Mouse (Mus musculus): Measurements from ENCODE around the gene A4gnt. TPM values are rescaled to one million over a fixed set of nuclear protein-coding genes. Genes with fewer than 3 reads are reported as not detected.

Gene A4gnt
- total and polyA plus RNA-seq, 3 experiments: 0.16 TPM; not detected in 2

DNA sequence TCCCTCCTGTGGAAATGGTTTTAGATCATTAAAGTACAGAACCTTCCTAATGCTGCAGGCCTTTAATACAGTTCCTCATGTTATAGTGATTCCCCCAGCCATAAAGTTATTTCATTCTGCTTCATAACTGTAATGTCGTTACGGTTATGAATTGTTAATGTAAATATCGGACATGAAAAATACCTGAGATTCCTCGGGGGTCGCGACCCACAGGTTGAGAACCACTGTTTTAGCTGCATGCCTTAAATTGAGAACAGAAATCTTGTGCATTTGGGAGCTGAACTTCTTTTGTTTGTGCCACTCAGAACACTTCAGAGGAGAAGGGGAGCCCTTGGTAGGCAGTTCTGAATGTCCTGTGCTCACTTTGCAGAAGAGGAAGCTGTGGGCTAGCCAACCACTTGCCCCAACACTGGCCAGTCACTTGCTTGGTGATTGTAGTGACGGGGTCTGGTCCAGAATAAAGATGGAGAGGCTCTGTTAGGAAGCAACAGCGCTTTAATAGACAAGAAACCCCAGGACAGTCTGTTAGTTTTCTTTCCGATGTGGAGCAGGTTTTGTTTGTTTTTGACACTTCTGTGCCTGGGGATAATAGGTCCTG, 18.3 kb downstream of the A4gnt start:
- no peak for TF ChIP-seq TAL1 (conservative IDR thresholded peaks at IDR 0.05; ENCODE audit: low read depth, low read length)
- TF ChIP-seq GATA1 (IDR thresholded peaks at IDR 0.05; ENCODE audit: borderline replicate concordance, low read length): no peak
- no peak for TF ChIP-seq GATA2 (IDR thresholded peaks at IDR 0.05; ENCODE audit: borderline replicate concordance, low read depth, low read length)
- no peak for TF ChIP-seq POLR2AphosphoS5 (IDR thresholded peaks at IDR 0.05; ENCODE audit: insufficient replicate concordance, low read depth, low read length)
- TF ChIP-seq CTCF (IDR thresholded peaks at IDR 0.05; ENCODE audit: low read depth, low read length): no peak
- H3K27me3 ChIP-seq (ENCODE audit: insufficient read depth, low read length): peaks cover 4% of the 10 kb centered on the region; the same call in 1 of the 2 replicates
- H3K36me3 ChIP-seq (replicated peaks): no peaks in the 10 kb centered on the region
- DNase-seq (ENCODE audit: low spot score): no peak
- H3K4me3 ChIP-seq (ENCODE audit: low read depth, low read length): no peak overlapping the region
- H3K4me1 ChIP-seq (ENCODE audit: insufficient read depth, low read depth, low read length): no peaks in the 10 kb centered on the region
- no peaks in the 10 kb centered on the region for H3K9me3 ChIP-seq (replicated peaks)
- no peak for ATAC-seq (ENCODE audit: extremely low read depth, insufficient number of reproducible peaks, low FRiP score, poor library complexity, severe bottlenecking)

DNA sequence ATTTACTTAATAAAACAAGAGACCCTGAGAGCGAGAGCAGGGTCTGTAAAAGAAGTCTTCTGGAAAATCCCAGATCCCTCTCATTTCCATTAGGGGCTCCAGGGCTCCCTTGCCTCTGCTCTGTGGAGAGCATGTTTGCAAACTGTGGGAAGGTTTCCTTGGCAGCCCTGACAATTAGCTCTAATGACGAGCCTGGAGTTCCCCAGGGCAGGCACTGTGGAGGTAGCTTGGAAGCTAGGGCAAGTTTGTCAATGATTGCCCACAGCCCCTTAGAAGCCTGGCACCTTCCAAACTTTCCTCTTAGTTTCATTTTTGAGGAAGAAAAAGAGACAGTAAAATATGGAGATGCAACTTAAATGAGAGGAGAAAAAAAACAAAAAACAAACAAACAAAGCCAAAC, 19.5 kb downstream of the A4gnt start:
- no peak for ATAC-seq (ENCODE audit: extremely low read depth, insufficient number of reproducible peaks, low FRiP score, poor library complexity, severe bottlenecking)
- no peak for DNase-seq (ENCODE audit: low spot score)
- no peak for TF ChIP-seq TAL1 (conservative IDR thresholded peaks at IDR 0.05; ENCODE audit: low read depth, low read length)
- no peaks in the 10 kb centered on the region for H3K36me3 ChIP-seq (replicated peaks)
- H3K9me3 ChIP-seq (replicated peaks): no peaks in the 10 kb centered on the region
- H3K4me3 ChIP-seq (ENCODE audit: low read depth, low read length): no peak overlapping the region
- H3K4me1 ChIP-seq (ENCODE audit: insufficient read depth, low read depth, low read length): no peaks in the 10 kb centered on the region
- peaks cover 4% of the 10 kb centered on the region; the same call in 1 of the 2 replicates for H3K27me3 ChIP-seq (ENCODE audit: insufficient read depth, low read length)

DNA sequence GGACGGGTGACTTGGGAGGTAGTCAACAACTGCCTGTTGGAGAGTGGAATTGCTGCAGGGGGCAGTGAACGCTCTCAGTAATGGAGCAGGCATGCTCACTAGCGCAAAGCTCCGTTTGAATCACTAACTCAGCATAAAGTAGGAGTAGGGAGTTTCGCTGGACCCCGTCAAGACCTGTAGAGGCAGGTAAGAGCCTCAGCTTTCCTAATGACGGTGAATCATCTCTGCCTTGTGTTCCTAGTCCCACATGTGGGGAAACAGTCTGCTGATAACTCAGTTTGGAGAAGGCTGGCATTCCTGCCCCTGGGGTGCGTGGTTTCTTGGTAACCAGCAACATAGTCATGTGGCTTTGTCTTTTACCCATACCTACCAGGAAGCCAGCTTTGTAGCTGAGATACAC, 20.0 kb downstream of the A4gnt start:
- Histone ChIP-seq H3K9me3 (replicated peaks) (no peaks in the 10 kb centered on the region), H3K4me1 (ENCODE audit: insufficient read depth, low read depth, low read length) (no peaks in the 10 kb centered on the region), H3K36me3 (replicated peaks) (no peaks in the 10 kb centered on the region), H3K4me3 (ENCODE audit: low read depth, low read length) (no peak overlapping the region), H3K27me3 (ENCODE audit: insufficient read depth, low read length) (peaks cover 4% of the 10 kb centered on the region; the same call in 1 of the 2 replicates)
- TF ChIP-seq POLR2AphosphoS5 (IDR thresholded peaks at IDR 0.05; ENCODE audit: insufficient replicate concordance, low read depth, low read length): no peak
- no peak for TF ChIP-seq GATA2 (IDR thresholded peaks at IDR 0.05; ENCODE audit: borderline replicate concordance, low read depth, low read length)
- no peak for TF ChIP-seq GATA1 (IDR thresholded peaks at IDR 0.05; ENCODE audit: borderline replicate concordance, low read length)
- TF ChIP-seq CTCF (IDR thresholded peaks at IDR 0.05; ENCODE audit: low read depth, low read length): no peak
- no peak for TF ChIP-seq TAL1 (conservative IDR thresholded peaks at IDR 0.05; ENCODE audit: low read depth, low read length)
- ATAC-seq (ENCODE audit: extremely low read depth, insufficient number of reproducible peaks, low FRiP score, poor library complexity, severe bottlenecking): no peak
- no peak for DNase-seq (ENCODE audit: low spot score)

DNA sequence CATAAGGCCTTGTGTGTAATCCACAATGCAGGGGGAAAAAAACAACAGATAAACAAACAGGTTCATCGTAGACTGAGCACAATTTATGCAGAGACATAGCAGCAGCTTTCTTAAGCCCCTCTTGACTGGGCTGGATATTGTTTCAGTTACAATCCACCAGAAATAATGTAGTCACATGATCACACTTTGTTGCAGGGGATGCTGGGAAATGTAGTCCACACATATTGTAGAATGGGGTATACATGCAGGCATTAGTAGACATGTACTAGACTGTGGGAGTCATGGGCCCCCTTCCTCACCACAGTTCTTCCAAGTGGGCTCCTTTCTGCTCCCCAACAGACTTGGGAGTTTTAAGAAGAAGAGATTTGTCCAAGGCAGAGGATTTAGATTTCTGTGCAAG, 24.5 kb downstream of the A4gnt start:
- TF ChIP-seq POLR2AphosphoS5 (IDR thresholded peaks at IDR 0.05; ENCODE audit: insufficient replicate concordance, low read depth, low read length) (no peak), CTCF (IDR thresholded peaks at IDR 0.05; ENCODE audit: low read depth, low read length) (no peak), GATA1 (IDR thresholded peaks at IDR 0.05; ENCODE audit: borderline replicate concordance, low read length) (no peak), TAL1 (conservative IDR thresholded peaks at IDR 0.05; ENCODE audit: low read depth, low read length) (no peak), GATA2 (IDR thresholded peaks at IDR 0.05; ENCODE audit: borderline replicate concordance, low read depth, low read length) (no peak)
- DNase-seq (ENCODE audit: low spot score): no peak

DNA sequence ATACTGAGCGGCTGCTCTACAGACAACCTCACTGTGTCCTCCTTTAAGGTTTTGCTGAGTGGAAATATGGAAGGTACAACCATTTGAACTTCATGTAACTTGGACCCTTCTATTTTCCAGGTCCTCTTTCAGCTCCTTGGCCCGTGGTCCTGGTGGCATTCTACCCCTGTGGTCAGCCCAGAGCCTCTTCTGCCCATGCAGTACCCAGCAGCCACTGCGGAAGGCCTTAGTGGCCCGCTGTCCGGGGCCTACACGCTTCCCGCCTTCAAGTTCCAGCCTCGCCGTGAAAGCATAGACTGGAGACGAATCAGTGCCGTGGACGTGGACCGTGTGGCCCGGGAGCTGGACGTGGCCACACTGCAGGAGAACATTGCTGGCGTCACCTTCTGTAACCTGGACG, 24.9 kb downstream of the A4gnt start:
- Histone ChIP-seq H3K9me3 (replicated peaks) (no peaks in the 10 kb centered on the region), H3K4me1 (ENCODE audit: insufficient read depth, low read depth, low read length) (no peaks in the 10 kb centered on the region), H3K4me3 (ENCODE audit: low read depth, low read length) (no peak overlapping the region), H3K36me3 (replicated peaks) (no peaks in the 10 kb centered on the region), H3K27me3 (ENCODE audit: insufficient read depth, low read length) (no peaks in the 10 kb centered on the region)
- DNase-seq (ENCODE audit: low spot score): no peak
- TF ChIP-seq TAL1 (conservative IDR thresholded peaks at IDR 0.05; ENCODE audit: low read depth, low read length): no peak
- TF ChIP-seq CTCF (IDR thresholded peaks at IDR 0.05; ENCODE audit: low read depth, low read length): no peak
- no peak for TF ChIP-seq GATA2 (IDR thresholded peaks at IDR 0.05; ENCODE audit: borderline replicate concordance, low read depth, low read length)
- TF ChIP-seq POLR2AphosphoS5 (IDR thresholded peaks at IDR 0.05; ENCODE audit: insufficient replicate concordance, low read depth, low read length): no peak
- no peak for TF ChIP-seq GATA1 (IDR thresholded peaks at IDR 0.05; ENCODE audit: borderline replicate concordance, low read length)
- ATAC-seq (ENCODE audit: extremely low read depth, insufficient number of reproducible peaks, low FRiP score, poor library complexity, severe bottlenecking): no peak

More for the DNA sequence above, 24.5 kb downstream of the A4gnt start:
- Histone ChIP-seq H3K27me3 (ENCODE audit: insufficient read depth, low read length) (no peaks in the 10 kb centered on the region), H3K9me3 (replicated peaks) (no peaks in the 10 kb centered on the region), H3K4me1 (ENCODE audit: insufficient read depth, low read depth, low read length) (no peaks in the 10 kb centered on the region), H3K4me3 (ENCODE audit: low read depth, low read length) (no peak overlapping the region), H3K36me3 (replicated peaks) (no peaks in the 10 kb centered on the region)
- ATAC-seq (ENCODE audit: extremely low read depth, insufficient number of reproducible peaks, low FRiP score, poor library complexity, severe bottlenecking): no peak

DNA sequence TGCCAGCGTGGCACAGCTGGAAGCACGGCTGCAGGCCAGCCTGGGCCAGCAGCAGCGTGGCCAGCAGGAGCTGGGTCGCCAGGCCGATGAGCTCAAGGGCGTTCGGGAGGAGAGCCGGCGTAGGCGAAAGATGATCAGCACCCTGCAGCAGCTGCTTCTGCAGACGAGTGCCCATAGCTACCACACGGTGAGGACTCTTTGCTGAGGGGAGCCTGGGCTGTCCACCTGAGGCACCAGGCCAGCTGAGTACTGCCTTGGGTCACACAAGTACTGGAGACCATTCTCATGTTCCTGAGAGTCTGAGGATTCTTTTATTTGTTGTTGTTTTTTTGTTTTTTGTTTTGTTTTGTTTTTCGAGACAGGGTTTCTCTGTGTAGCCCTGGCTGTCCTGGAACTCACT, 25.4 kb downstream of the A4gnt start:
- H3K4me3 ChIP-seq (ENCODE audit: low read depth, low read length): no peak overlapping the region
- TF ChIP-seq GATA1 (IDR thresholded peaks at IDR 0.05; ENCODE audit: borderline replicate concordance, low read length) (no peak), CTCF (IDR thresholded peaks at IDR 0.05; ENCODE audit: low read depth, low read length) (no peak)
- no peaks in the 10 kb centered on the region for H3K36me3 ChIP-seq (replicated peaks)
- no peak for ATAC-seq (ENCODE audit: extremely low read depth, insufficient number of reproducible peaks, low FRiP score, poor library complexity, severe bottlenecking)
- H3K9me3 ChIP-seq (replicated peaks): no peaks in the 10 kb centered on the region
- no peaks in the 10 kb centered on the region for H3K27me3 ChIP-seq (ENCODE audit: insufficient read depth, low read length)
- no peak for DNase-seq (ENCODE audit: low spot score)
- no peaks in the 10 kb centered on the region for H3K4me1 ChIP-seq (ENCODE audit: insufficient read depth, low read depth, low read length)

DNA sequence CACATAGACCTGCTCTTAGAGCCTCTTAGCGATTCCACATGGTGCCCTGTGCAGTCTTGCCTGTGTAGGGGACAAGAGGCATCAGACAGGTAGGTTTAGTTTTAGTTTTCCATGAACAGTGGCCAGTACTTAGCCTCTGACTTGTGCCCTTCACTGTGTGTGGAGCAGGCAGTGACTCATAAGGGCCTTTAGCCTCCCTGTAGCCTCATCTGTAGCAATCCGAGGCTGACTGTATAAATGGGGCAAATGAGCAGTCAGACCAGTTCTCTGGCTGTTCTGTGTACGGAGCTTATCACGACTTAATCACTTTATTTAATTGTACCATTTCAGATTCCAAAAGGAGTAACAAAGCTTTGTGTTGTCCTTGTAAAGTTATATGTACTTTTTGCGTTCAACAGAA, 27.7 kb downstream of the A4gnt start:
- Histone ChIP-seq H3K4me3 (ENCODE audit: low read depth, low read length) (no peak overlapping the region), H3K4me1 (ENCODE audit: insufficient read depth, low read depth, low read length) (no peaks in the 10 kb centered on the region), H3K36me3 (replicated peaks) (no peaks in the 10 kb centered on the region), H3K9me3 (replicated peaks) (no peaks in the 10 kb centered on the region), H3K27me3 (ENCODE audit: insufficient read depth, low read length) (no peaks in the 10 kb centered on the region)
- DNase-seq (ENCODE audit: low spot score): no peak
- TF ChIP-seq TAL1 (conservative IDR thresholded peaks at IDR 0.05; ENCODE audit: low read depth, low read length) (no peak), CTCF (IDR thresholded peaks at IDR 0.05; ENCODE audit: low read depth, low read length) (no peak), GATA1 (IDR thresholded peaks at IDR 0.05; ENCODE audit: borderline replicate concordance, low read length) (no peak), GATA2 (IDR thresholded peaks at IDR 0.05; ENCODE audit: borderline replicate concordance, low read depth, low read length) (no peak), POLR2AphosphoS5 (IDR thresholded peaks at IDR 0.05; ENCODE audit: insufficient replicate concordance, low read depth, low read length) (no peak)
- ATAC-seq (ENCODE audit: extremely low read depth, insufficient number of reproducible peaks, low FRiP score, poor library complexity, severe bottlenecking): no peak
